Mouse (Mus musculus): ENCODE results near the gene Zfyve27. TPM values are rescaled to one million over a fixed set of nuclear protein-coding genes. Genes with fewer than 3 reads are reported as not detected.

The Zfyve27 gene
- polyA plus RNA-seq, 1 experiment = 12.2 TPM

DNA sequence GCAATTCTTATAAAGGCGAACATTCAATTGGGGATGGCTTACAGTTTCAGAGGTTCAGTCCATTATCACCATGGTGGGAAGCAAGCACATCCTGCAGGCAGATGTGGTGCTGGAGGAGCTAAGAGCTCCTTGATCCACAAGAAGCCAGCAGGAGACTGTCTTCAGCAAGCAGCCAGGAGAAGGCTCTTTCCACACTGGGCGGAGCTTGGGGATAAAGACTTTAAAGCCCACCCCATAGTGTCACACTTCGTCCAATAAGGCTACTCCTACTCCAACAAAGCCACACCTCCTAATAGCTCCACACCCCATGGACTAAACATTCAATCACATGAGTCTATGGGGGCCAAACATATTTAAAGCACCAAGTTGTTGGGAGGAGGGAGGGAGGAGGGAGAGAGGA is 21.8 kb upstream of the Zfyve27 start:
- Histone ChIP-seq H3K4me3 (replicated peaks) (no peak overlapping the region), H3K27me3 (replicated peaks) (no peaks in the 10 kb centered on the region), H3K36me3 (replicated peaks; ENCODE audit: low read length) (no peaks in the 10 kb centered on the region), H3K4me1 (peaks cover 61% of the 10 kb centered on the region), H3K9me3 (no peaks in the 10 kb centered on the region; the same call in 1 of the 2 replicates)
- TF ChIP-seq GATA1 (IDR thresholded peaks at IDR 0.05; ENCODE audit: borderline replicate concordance, low read length) = no peak
- TF ChIP-seq FLI1 (IDR thresholded peaks at IDR 0.05; ENCODE audit: low read length) = no peak

DNA sequence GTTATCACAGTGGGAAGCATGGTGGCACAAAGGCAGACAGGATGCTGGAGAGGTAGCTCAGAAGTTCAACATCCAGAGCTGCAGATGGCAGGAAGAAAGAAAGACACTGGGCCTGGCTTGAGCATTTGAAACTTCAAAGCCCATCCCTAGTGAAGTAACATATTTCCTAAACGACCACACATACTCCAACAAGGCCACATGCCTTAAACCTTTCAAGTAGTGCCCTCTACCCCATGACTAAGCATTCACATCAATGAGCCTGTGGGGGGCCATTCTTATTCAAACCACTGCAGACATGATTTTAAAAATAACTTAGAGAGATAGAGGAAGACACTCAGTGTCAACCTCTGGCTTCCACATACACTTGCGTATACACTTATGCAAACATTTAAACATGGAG is 21.0 kb upstream of the Zfyve27 start:
- Histone ChIP-seq H3K9me3 (no peaks in the 10 kb centered on the region; the same call in 1 of the 2 replicates), H3K4me1 (peaks cover 64% of the 10 kb centered on the region)
- TF ChIP-seq FLI1 (IDR thresholded peaks at IDR 0.05; ENCODE audit: low read length) = no peak
- no peak for TF ChIP-seq GATA1 (IDR thresholded peaks at IDR 0.05; ENCODE audit: borderline replicate concordance, low read length)

DNA sequence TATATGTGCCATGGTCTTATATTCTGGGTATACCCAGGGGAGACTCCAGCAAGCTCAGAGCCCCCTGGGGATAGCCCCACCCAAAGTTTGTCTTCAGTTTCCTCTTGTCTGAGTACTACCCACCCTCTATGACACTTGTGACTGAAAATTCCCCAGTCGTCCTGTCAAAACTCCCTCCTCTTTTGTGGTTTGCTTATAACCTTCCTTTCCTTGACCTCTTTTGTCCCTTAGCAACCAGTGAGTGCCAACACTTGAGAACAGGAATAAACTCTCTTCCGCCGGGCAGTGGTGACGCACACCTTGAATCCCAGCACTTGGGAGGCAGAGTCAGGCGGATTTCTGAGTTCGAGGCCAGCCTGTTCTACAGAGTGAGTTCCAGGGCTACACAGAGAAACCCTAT is 19.7 kb upstream of the Zfyve27 start:
- no peak for TF ChIP-seq GATA1 (IDR thresholded peaks at IDR 0.05; ENCODE audit: borderline replicate concordance, low read length)
- TF ChIP-seq FLI1 (IDR thresholded peaks at IDR 0.05; ENCODE audit: low read length) = no peak
- no peaks in the 10 kb centered on the region for H3K36me3 ChIP-seq (replicated peaks; ENCODE audit: low read length)
- H3K4me3 ChIP-seq (replicated peaks) = no peak overlapping the region
- H3K9me3 ChIP-seq = no peaks in the 10 kb centered on the region; the same call in 1 of the 2 replicates
- peaks cover 74% of the 10 kb centered on the region for H3K4me1 ChIP-seq
- peaks cover 12% of the 10 kb centered on the region for H3K27me3 ChIP-seq (replicated peaks)

More for the DNA sequence above, 21.0 kb upstream of the Zfyve27 start:
- H3K27me3 ChIP-seq (replicated peaks) = peaks cover 2% of the 10 kb centered on the region
- no peaks in the 10 kb centered on the region for H3K36me3 ChIP-seq (replicated peaks; ENCODE audit: low read length)
- H3K4me3 ChIP-seq (replicated peaks) = no peak overlapping the region

DNA sequence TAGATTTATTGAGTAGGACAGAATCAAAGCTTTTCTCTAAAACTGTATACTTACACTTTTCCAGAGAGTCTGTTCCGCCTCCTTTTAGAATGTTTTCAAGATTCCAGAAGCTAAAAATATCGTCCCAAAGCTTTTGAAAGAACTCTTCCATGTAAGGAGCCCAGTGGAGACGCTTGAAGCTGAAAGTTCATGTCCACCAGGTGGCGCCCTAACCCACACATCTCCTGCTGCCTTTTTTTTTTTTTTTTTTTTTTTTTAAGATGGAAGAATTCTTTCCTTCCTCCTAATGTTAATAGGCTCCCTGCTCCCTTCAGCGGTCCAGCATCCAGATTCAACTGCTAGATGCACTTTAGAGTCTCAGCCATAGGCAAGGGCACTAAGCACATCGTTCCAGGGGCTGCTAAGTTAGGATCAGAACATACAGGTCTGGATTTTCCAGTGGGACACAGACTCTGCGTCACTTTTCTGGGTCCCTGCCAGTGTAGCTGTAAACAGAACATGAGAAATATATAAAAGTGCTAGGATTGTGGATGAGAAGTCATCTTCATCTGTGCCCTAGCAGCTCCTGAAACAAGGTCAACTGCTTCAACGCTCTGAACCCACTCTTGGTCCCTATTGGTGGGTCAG is 19.1 kb upstream of the Zfyve27 start:
- Histone ChIP-seq H3K4me1 (peaks cover 76% of the 10 kb centered on the region), H3K9me3 (no peaks in the 10 kb centered on the region; the same call in 1 of the 2 replicates), H3K4me3 (replicated peaks) (no peak overlapping the region), H3K36me3 (replicated peaks; ENCODE audit: low read length) (no peaks in the 10 kb centered on the region), H3K27me3 (replicated peaks) (peaks cover 12% of the 10 kb centered on the region)
- TF ChIP-seq FLI1 (IDR thresholded peaks at IDR 0.05; ENCODE audit: low read length) (no peak), GATA1 (IDR thresholded peaks at IDR 0.05; ENCODE audit: borderline replicate concordance, low read length) (no peak)

DNA sequence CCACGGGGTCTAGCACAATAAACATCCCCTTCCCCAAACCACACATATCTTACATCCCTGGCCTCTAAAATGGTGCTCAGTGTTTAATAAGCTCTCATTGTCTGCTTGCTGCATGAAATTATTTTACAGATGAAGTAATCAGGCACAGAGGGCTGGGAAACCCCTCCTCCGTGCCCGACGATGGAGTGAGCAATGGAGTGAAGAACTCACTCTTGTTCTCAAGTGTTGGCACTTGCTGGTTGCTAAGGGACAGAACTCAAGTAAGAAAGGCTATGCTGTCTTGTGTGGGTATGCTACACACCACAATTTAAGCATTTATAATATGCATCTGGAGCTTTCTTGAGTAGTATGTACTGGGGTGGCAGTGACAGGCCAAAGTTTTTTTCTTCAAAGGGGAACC is 18.5 kb upstream of the Zfyve27 start:
- Histone ChIP-seq H3K4me1 (peaks cover 76% of the 10 kb centered on the region), H3K27me3 (replicated peaks) (peaks cover 12% of the 10 kb centered on the region), H3K36me3 (replicated peaks; ENCODE audit: low read length) (no peaks in the 10 kb centered on the region), H3K9me3 (no peaks in the 10 kb centered on the region; the same call in 1 of the 2 replicates), H3K4me3 (replicated peaks) (no peak overlapping the region)
- TF ChIP-seq GATA1 (IDR thresholded peaks at IDR 0.05; ENCODE audit: borderline replicate concordance, low read length) (no peak), FLI1 (IDR thresholded peaks at IDR 0.05; ENCODE audit: low read length) (no peak)

DNA sequence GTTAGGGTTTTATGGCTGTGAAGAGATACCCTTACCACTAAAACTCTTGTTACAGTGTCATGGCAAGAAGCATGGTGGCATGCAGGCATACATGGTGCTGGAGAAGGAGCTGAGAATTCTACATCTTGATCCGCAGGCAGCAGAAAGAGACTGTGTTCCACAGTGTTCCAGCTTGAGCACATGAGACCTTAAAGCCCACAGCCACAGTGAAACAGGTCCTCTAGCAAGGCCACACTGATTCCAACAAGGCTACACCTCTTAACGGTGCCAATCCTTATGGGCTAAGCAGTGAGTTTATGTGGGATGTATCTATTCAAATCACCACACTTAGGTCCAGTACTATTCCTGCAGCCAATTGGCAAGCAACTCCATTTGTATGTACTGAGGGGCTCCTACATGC is 18.0 kb upstream of the Zfyve27 start:
- Histone ChIP-seq H3K27me3 (replicated peaks) (peaks cover 12% of the 10 kb centered on the region), H3K9me3 (no peaks in the 10 kb centered on the region; the same call in 1 of the 2 replicates), H3K36me3 (replicated peaks; ENCODE audit: low read length) (peaks cover 3% of the 10 kb centered on the region), H3K4me3 (replicated peaks) (no peak overlapping the region), H3K4me1 (peaks cover 77% of the 10 kb centered on the region)
- no peak for TF ChIP-seq FLI1 (IDR thresholded peaks at IDR 0.05; ENCODE audit: low read length)
- TF ChIP-seq GATA1 (IDR thresholded peaks at IDR 0.05; ENCODE audit: borderline replicate concordance, low read length) = no peak

DNA sequence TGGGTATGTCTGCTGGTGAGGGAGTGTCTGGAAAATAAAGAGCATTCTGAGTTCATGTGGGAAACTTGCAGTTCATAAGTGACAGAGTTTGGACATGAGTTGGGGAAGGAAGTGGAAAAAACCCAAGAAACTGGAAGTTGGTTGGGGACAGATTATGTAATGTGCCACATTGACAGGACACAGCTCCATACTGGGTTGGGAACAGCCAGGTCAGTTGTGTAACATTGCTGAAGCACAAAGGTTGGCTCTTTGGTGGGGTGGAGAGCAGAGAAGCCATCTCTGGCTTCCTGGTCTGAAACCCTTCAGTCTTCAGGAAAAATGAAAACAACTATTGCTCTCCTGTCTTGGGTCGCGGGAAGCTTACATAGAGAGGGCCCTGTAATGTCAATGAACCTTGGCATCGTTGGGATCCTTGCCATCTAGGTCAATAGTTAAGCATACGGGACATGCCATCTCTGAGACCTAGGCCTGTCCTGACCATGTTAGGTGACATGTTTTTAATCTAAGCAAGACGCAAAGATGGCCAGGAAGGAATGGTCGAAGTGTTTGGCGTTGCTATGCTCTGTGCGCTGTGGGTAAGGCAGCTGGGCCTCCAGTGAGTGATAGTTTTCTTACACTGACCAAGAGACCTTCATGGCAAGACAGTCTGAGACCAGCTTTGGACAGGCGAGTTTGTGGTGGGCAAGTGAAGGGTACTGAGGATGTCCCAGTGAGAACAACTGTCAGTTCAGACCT is 17.3 kb upstream of the Zfyve27 start:
- H3K36me3 ChIP-seq (replicated peaks; ENCODE audit: low read length) = peaks cover 11% of the 10 kb centered on the region
- no peaks in the 10 kb centered on the region; the same call in 1 of the 2 replicates for H3K9me3 ChIP-seq
- H3K4me3 ChIP-seq (replicated peaks) = peak overlapping the region; percentile 92
- peaks cover 82% of the 10 kb centered on the region for H3K4me1 ChIP-seq
- H3K27me3 ChIP-seq (replicated peaks) = peaks cover 12% of the 10 kb centered on the region
- TF ChIP-seq GATA1 (IDR thresholded peaks at IDR 0.05; ENCODE audit: borderline replicate concordance, low read length) = no peak
- no peak for TF ChIP-seq FLI1 (IDR thresholded peaks at IDR 0.05; ENCODE audit: low read length)

DNA sequence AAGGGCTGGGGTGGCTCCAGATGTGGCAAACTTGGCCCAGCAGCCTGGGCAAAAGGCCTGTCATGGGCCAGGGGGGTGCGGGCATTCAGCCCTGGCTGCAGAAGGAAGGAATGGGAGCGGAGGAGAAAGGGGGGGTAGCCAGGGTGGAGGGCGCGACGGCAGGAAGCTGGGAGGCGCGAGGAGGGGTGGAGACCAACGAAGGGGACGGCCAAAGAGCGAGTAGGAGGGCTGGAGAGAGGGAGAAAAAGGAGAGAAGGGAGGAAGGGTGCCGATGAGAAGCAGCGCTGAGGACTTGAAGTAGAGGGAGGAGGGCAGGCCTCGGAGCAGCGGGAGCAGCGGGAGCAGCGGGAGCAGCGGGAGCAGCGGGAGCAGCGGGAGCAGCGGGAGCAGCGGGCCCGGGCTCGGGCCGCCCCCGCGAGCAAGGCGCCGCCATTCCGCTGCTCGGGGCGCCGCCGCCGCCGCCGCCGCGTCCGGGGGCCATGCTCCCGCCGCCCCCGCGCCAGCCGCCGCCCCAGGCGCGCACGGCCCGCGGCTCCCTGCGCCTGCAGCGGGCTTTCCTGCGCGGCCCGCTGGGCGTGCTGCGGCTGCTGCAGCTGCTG is 16.5 kb upstream of the Zfyve27 start, which contains the start of gene Marveld1:
Gene Marveld1, plus strand, starts transcription at position 231 of the 599 bp plus-strand sequence.
- peaks cover 85% of the 10 kb centered on the region for H3K4me1 ChIP-seq
- TF ChIP-seq FLI1 (IDR thresholded peaks at IDR 0.05; ENCODE audit: low read length) = no peak
- no peak for TF ChIP-seq GATA1 (IDR thresholded peaks at IDR 0.05; ENCODE audit: borderline replicate concordance, low read length)
- H3K4me3 ChIP-seq (replicated peaks) = peak within 1 kb of the TSS; percentile 92
- H3K9me3 ChIP-seq = no peaks in the 10 kb centered on the region
- H3K27me3 ChIP-seq (replicated peaks) = peaks cover 12% of the 10 kb centered on the region
- peaks cover 12% of the 10 kb centered on the region for H3K36me3 ChIP-seq (replicated peaks; ENCODE audit: low read length)

DNA sequence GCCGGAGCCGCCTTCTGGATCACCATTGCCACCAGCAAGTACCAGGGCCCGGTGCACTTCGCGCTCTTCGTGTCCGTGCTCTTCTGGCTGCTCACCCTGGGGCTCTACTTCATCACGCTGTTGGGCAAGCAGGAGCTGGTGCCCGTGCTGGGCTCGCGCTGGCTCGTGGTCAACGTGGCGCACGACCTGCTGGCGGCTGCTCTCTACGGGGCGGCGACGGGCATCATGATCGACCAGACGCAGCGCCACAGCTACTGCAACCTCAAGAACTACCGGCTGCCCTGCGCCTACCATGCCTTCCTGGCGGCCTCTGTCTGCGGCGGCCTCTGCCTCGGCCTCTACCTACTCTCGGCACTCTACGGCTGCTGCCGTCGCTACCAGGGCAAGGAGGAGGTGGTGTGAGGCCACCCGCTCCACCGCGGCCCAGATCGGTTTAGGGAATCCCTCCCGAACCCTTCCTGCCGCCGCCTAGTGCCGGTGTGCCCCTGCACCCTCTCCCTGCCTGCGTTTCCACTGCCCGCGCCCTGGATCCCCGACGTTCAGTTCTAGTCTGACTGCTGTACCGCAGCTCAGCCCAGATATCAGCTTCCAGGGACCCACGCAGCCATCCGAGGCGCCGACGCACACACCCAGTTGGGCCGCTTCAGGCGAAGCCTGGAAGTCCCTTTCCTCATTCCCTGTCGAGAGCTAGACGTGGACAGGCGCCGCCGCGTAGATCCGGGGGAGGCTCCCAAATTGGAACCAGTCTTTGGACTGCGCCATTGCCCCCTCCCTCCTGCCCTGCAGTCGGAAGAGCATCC is 15.8 kb upstream of the Zfyve27 start:
- H3K27me3 ChIP-seq (replicated peaks) = peaks cover 12% of the 10 kb centered on the region
- peaks cover 12% of the 10 kb centered on the region for H3K36me3 ChIP-seq (replicated peaks; ENCODE audit: low read length)
- peaks cover 79% of the 10 kb centered on the region for H3K4me1 ChIP-seq

More for the DNA sequence above, 15.8 kb upstream of the Zfyve27 start:
- no peak for TF ChIP-seq GATA1 (IDR thresholded peaks at IDR 0.05; ENCODE audit: borderline replicate concordance, low read length)
- TF ChIP-seq FLI1 (IDR thresholded peaks at IDR 0.05; ENCODE audit: low read length) = no peak
- Histone ChIP-seq H3K4me3 (replicated peaks) (peak overlapping the region; percentile 92), H3K9me3 (no peaks in the 10 kb centered on the region)
